Mouse (Mus musculus) heart, postnatal 0 days (tissue): ENCODE measurements around the gene Tufm. TPM values are rescaled to one million over a fixed set of nuclear protein-coding genes. Genes with fewer than 3 reads are reported as not detected.
A peak's percentile ranks its signal among the peaks of the same experiment; 100 is the strongest.

Experiments
- ATAC-seq: fragments of 200-750 bp; cut with Nextera tagmentation; 2 replicates; pipeline ENCODE4 v1.8.0; 2017; ENCODE audit warnings: low read depth, moderate number of reproducible peaks, moderate library complexity; ENCODE audit not compliant: insufficient read depth
- DNase-seq: peaks from one replicate; pipeline ENCODE4 v3.0.0-alpha.2; 2016; ENCODE audit warnings: low spot score
- H3K27ac ChIP-seq: fragments of 300-500 bp; sonication (generic); 2 replicates; pipeline ENCODE4 v1.5.1; 2014; ENCODE audit warnings: low read depth, mild to moderate bottlenecking
- H3K27me3 ChIP-seq: fragments of 300-500 bp; sonication (generic); 2 replicates; pipeline ENCODE4 v1.6.1; 2014; ENCODE audit warnings: low read length, mixed read lengths; ENCODE audit not compliant: control insufficient read depth, insufficient read depth
- H3K36me3 ChIP-seq: fragments of 300-500 bp; sonication (generic); replicated peaks from 2 replicates; pipeline ENCODE4 v1.6.1; 2014; ENCODE audit warnings: low read length, mixed read lengths; ENCODE audit not compliant: control insufficient read depth, insufficient read depth
- H3K4me1 ChIP-seq: fragments of 300-500 bp; sonication (generic); 2 replicates; pipeline ENCODE4 v1.6.1; 2014; ENCODE audit warnings: antibody characterized with exemption; ENCODE audit not compliant: control insufficient read depth, insufficient read depth
- H3K4me2 ChIP-seq: fragments of 300-500 bp; sonication (generic); 2 replicates; pipeline ENCODE4 v1.6.1; 2014; ENCODE audit warnings: low read depth, mild to moderate bottlenecking, low read length, moderate library complexity
- H3K4me3 ChIP-seq: fragments of 300-500 bp; sonication (generic); 2 replicates; pipeline ENCODE4 v1.5.1; 2014; ENCODE audit warnings: low read depth, low read length
- H3K9ac ChIP-seq: fragments of 300-500 bp; sonication (generic); replicated peaks from 2 replicates; pipeline ENCODE4 v1.6.1; 2014; ENCODE audit warnings: low read depth, low read length, mixed read lengths
- H3K9me3 ChIP-seq: fragments of 300-500 bp; sonication (generic); replicated peaks from 2 replicates; pipeline ENCODE4 v1.6.1; 2016; ENCODE audit warnings: low read length; ENCODE audit not compliant: control insufficient read depth
- CTCF ChIP-seq: IDR thresholded peaks from 2 replicates; pipeline ENCODE4 v1.5.1; 2016; ENCODE audit warnings: antibody characterized with exemption, control low read depth, low read depth
- EP300 ChIP-seq: IDR thresholded peaks from 2 replicates; pipeline ENCODE4 v1.6.1; 2016; ENCODE audit warnings: antibody characterized with exemption, low read depth
- WGBS: fragments of 180-500 bp; shearing (Covaris S2); extraction: QIAGEN DNeasy Blood & Tissue Kit; methylation state at CpG from one replicate; pipeline ENCODE4 v1.1.7; 2014; 5-methylcytosine and 5-hydroxymethylcytosine counted together
- polyA plus RNA-seq: library from polyadenylated mRNA; unstranded; fragments of >200 nt; fragmentation: Nextera tagmentation; extraction: Ambion mirVana; gene quantifications from 2 replicates; pipeline ENCODE4 v1.2.1, GENCODE M21; 2015
- total RNA-seq: library from RNA; depleted of rRNA; stranded (reverse); fragments of >200 nt; gene quantifications from 2 replicates; pipeline ENCODE4 v1.2.3, GENCODE M21; 2014; ENCODE audit warnings: low replicate concordance

Tufm gene
- total and polyA plus RNA-seq, 2 experiments from 2014 or later: 151 to 205 TPM

DNA sequence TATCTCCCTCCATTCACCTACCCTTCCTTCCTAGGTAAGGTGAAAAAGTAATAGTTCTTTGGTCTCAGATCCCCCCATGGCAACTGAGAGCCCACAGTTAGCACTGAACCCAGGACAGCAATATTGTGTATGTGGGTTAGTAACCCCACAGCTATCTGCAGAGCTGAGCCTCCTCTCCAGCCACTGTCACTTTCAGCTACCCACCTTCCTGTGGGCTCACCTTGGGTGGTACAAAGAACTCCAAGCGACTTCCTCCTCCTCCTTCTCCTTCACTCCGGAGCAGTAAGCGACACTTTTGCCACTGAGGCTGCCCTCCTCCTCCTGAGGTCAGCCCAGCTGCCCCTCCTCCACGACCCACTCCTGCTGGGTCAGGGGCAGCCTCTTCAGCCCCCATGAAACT lies 15.3 kb upstream of the Tufm start:
- DNase-seq: no peak

GRCm38 (mm10) chr7:126472306-126472705 lies 14.9 kb upstream of the Tufm start:
- Histone ChIP-seq H3K4me3 (no peak overlapping the region), H3K4me1 (peaks cover 14% of the 10 kb centered on the region), H3K4me2 (peak overlapping the region; percentile 13; the same call in 1 of the 2 replicates), H3K27me3 (no peaks in the 10 kb centered on the region), H3K36me3 (peaks cover 53% of the 10 kb centered on the region), H3K9ac (no peak overlapping the region), H3K9me3 (no peaks in the 10 kb centered on the region), H3K27ac (0 out of 2 replicates have a peak overlapping the region, but pooled peaks have one; percentile 6)
- WGBS: 79% methylated on average over 13 of the region's 13 CpGs
- no peak for TF ChIP-seq CTCF
- TF ChIP-seq EP300: no peak
- ATAC-seq: no peak
- no peak for DNase-seq

More for the DNA sequence above, 15.3 kb upstream of the Tufm start:
- H3K4me1 ChIP-seq: peaks cover 14% of the 10 kb centered on the region
- no peaks in the 10 kb centered on the region for H3K27me3 ChIP-seq
- ATAC-seq: no peak
- H3K4me2 ChIP-seq: no peak overlapping the region
- H3K27ac ChIP-seq: no peak overlapping the region
- H3K4me3 ChIP-seq: no peak overlapping the region
- no peak overlapping the region for H3K9ac ChIP-seq
- H3K9me3 ChIP-seq: no peaks in the 10 kb centered on the region
- WGBS: 84% methylated on average over 4 of the region's 4 CpGs
- no peak for TF ChIP-seq CTCF
- H3K36me3 ChIP-seq: peaks cover 58% of the 10 kb centered on the region

DNA sequence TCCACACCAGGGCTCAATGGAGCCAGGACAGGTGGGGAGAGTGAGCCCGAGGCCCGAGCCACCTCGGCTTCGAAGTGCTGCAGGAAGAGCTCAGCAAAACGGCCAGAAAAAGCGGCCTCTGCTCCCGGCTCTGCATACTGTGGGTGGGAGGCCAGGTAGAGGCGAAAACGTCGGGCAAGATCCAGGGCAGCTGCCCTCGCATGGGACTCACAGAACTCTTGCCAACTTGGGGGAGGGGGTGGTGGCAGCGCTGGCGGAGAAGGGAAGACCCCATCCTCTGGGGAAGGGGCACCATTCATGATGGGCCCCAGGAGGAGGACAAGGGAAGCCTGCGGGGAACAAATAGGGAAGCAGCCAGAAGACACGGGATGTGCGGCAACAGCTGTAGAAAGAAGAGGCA lies 14.4 kb upstream of the Tufm start:
- Histone ChIP-seq H3K4me2 (peak overlapping the region; percentile 13; the same call in 1 of the 2 replicates), H3K27me3 (no peaks in the 10 kb centered on the region), H3K9ac (no peak overlapping the region), H3K4me3 (no peak overlapping the region), H3K9me3 (no peaks in the 10 kb centered on the region), H3K4me1 (peaks cover 14% of the 10 kb centered on the region), H3K36me3 (peaks cover 49% of the 10 kb centered on the region), H3K27ac (0 out of 2 replicates have a peak overlapping the region, but pooled peaks have one; percentile 6)
- ATAC-seq: no peak
- TF ChIP-seq CTCF (no peak), EP300 (no peak)
- 91% methylated on average over 16 of the region's 16 CpGs for WGBS
- DNase-seq: no peak

DNA sequence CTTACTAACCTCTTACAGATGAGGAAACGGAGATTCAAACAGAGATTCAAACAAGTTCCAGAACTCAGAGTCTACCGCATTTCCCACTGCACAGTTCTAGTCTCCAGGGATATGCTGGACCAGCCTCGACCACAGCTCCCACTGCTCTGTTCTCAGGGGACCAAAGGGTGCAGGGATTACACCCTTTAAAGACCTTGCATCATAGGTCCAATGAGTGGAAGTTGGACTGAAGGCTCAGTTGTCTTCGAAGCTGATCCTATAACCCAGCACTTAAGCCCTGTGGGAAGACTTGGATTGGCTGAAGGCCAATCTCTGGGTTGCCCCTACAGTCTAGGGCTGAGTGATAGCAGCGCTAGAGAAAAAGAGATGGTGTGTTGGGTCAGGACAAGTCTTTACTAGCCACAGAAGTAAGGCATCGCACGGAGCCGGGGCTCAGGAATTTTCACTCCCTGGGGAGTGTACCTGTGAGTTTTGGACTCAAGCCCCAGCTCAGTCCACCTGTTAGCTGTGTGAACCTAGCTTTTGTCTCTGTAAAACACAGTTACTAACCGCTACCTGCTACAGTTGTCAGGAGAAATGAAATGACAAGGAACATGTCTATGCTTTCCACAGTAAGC lies 13.6 kb upstream of the Tufm start:
- DNase-seq (no peak), ATAC-seq (no peak)
- H3K4me2 ChIP-seq: peak overlapping the region; percentile 94
- peaks cover 14% of the 10 kb centered on the region for H3K4me1 ChIP-seq
- peak overlapping the region; percentile 90 for H3K4me3 ChIP-seq
- no peaks in the 10 kb centered on the region for H3K27me3 ChIP-seq
- no peak for TF ChIP-seq EP300
- TF ChIP-seq CTCF: no peak
- peak overlapping the region; percentile 99 for H3K9ac ChIP-seq
- WGBS: 63% methylated on average over 9 of the region's 9 CpGs
- H3K36me3 ChIP-seq: peaks cover 41% of the 10 kb centered on the region
- peak overlapping the region; percentile 95; the same call in 1 of the 2 replicates for H3K27ac ChIP-seq
- no peaks in the 10 kb centered on the region for H3K9me3 ChIP-seq

DNA sequence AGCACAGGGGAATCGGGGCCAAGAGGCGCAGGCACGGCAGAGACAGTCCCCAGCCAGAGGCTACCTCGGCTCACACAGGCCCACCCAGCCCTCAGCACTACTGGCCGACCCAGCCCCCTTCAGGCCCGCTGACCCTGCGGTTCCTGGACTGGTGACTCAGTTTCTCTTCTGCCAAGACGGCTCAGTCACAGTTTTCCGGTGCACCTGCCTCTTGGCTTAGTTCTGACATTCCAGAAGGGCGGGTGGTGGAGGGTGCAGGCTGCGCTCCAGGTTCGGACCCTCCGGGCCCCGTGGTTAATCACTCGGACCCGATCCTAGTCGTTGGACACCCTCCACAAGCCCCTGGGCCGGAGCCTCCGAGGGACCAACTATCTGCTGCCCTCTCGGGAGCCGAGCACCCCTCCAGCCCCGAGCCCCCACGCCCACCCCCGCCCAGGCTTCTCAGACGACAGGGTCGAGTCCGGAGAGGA lies 12.6 kb upstream of the Tufm start:
- H3K27me3 ChIP-seq: no peaks in the 10 kb centered on the region
- H3K9ac ChIP-seq: peak overlapping the region; percentile 99
- peaks cover 31% of the 10 kb centered on the region for H3K36me3 ChIP-seq
- ATAC-seq: peak; percentile 2; the same call in 1 of the 2 replicates
- no peak for TF ChIP-seq CTCF
- no peak for TF ChIP-seq EP300
- no peak for DNase-seq
- peak overlapping the region; percentile 95 for H3K27ac ChIP-seq
- WGBS: 2% methylated on average over 27 of the region's 27 CpGs
- H3K4me3 ChIP-seq: peak overlapping the region; percentile 90
- peak overlapping the region; percentile 94 for H3K4me2 ChIP-seq
- H3K9me3 ChIP-seq: no peaks in the 10 kb centered on the region
- peaks cover 14% of the 10 kb centered on the region for H3K4me1 ChIP-seq
